12 mouse cellular contexts compared by ENCODE assay signal in genomic region chr15:96951783-96952182, GRCm38 (mm10).
DNase-seq lines count a peak whose midpoint lies in the region; ATAC-seq and TF ChIP-seq lines count a peak whose summit lies in the region.
"Had no signal": no experiment of that assay in that cellular context is flagged by ENCODE, and none has a peak within 500 bp of the region (broad histone marks: within the 10 kb centered on the region; RNA-seq: fewer than 3 reads in every experiment).

No protein-coding gene starts in this region.

- peaks cover 6% of the 10 kb centered on the region; the same call in 1 of the 2 replicates for H3K4me1 ChIP-seq in forebrain, postnatal 0 days (ENCODE audit: insufficient read depth)
- H3K4me1 ChIP-seq in forebrain, embryonic 10.5 days, result peaks cover 10% of the 10 kb centered on the region
- no peaks in the 10 kb centered on the region for H3K4me1 ChIP-seq in midbrain, embryonic 11.5 days (ENCODE audit: control insufficient read depth, insufficient read depth, low read length)
- peaks cover 8% of the 10 kb centered on the region; the same call in 1 of the 2 replicates for H3K4me1 ChIP-seq in midbrain, embryonic 15.5 days
- H3K4me1 ChIP-seq in heart, embryonic 10.5 days, result peaks cover 13% of the 10 kb centered on the region; the same call in 1 of the 2 replicates

- H3K36me3 ChIP-seq in forebrain, postnatal 0 days (ENCODE audit: insufficient read depth), result no peaks in the 10 kb centered on the region
- no peaks in the 10 kb centered on the region for H3K36me3 ChIP-seq in forebrain, embryonic 10.5 days (replicated peaks)
- H3K36me3 ChIP-seq in midbrain, embryonic 11.5 days (ENCODE audit: control insufficient read depth, insufficient read depth, low read length), result no peaks in the 10 kb centered on the region
- no peaks in the 10 kb centered on the region for H3K36me3 ChIP-seq in midbrain, embryonic 15.5 days (replicated peaks)
- no peaks in the 10 kb centered on the region for H3K36me3 ChIP-seq in splenic B cell, adult 2 months (ENCODE audit: control insufficient read depth, insufficient read depth, low read length, poor library complexity, severe bottlenecking)
- H3K36me3 ChIP-seq in heart, embryonic 10.5 days, result no peaks in the 10 kb centered on the region
- H3K36me3 ChIP-seq: embryonic facial prominence, embryonic 13.5 days; limb, embryonic 13.5 days had no signal

- H3K9ac ChIP-seq in forebrain, postnatal 0 days, result no peak overlapping the region
- no peak overlapping the region for H3K9ac ChIP-seq in midbrain, embryonic 11.5 days (ENCODE audit: low read length)
- no peak overlapping the region for H3K9ac ChIP-seq in midbrain, embryonic 15.5 days
- H3K9ac ChIP-seq: embryonic facial prominence, embryonic 13.5 days; limb, embryonic 13.5 days had no signal

- ATAC-seq in forebrain, postnatal 0 days, result no peak
- peak; percentile 52; the same call in 1 of the 2 replicates for ATAC-seq in midbrain, embryonic 11.5 days (ENCODE audit: low FRiP score)
- ATAC-seq in midbrain, embryonic 15.5 days (replicated peaks), result no peak

- no peaks in the 10 kb centered on the region for H3K27me3 ChIP-seq in forebrain, postnatal 0 days (ENCODE audit: insufficient read depth, low read length)
- no peaks in the 10 kb centered on the region for H3K27me3 ChIP-seq in forebrain, embryonic 10.5 days (ENCODE audit: poor library complexity, severe bottlenecking)
- H3K27me3 ChIP-seq in midbrain, embryonic 11.5 days (ENCODE audit: control insufficient read depth, insufficient read depth, low read length), result no peaks in the 10 kb centered on the region
- H3K27me3 ChIP-seq in midbrain, embryonic 15.5 days (replicated peaks), result no peaks in the 10 kb centered on the region
- H3K27me3 ChIP-seq in splenic B cell, adult 2 months (ENCODE audit: control insufficient read depth, insufficient read depth, low read length, poor library complexity, severe bottlenecking), result no peaks in the 10 kb centered on the region
- no peaks in the 10 kb centered on the region for H3K27me3 ChIP-seq in heart, embryonic 10.5 days (ENCODE audit: insufficient read depth, poor library complexity, severe bottlenecking)
- H3K27me3 ChIP-seq: embryonic facial prominence, embryonic 13.5 days; limb, embryonic 13.5 days had no signal

- no peak for DNase-seq in forebrain, postnatal 0 days
- no peak for DNase-seq in forebrain, embryonic 10.5 days (ENCODE audit: extremely low spot score, low spot score)
- DNase-seq in midbrain, embryonic 11.5 days (ENCODE audit: low spot score, missing footprints), result no peak
- DNase-seq in embryo, embryonic 10 days (ENCODE audit: low spot score), result peak; percentile 35
- DNase-seq in splenic B cell, adult 2 months (ENCODE audit: low read depth, low spot score), result peak; percentile 16
- DNase-seq in heart, embryonic 10.5 days (ENCODE audit: low spot score), result no peak
- no peak for DNase-seq in cerebellum, postnatal 4 days (ENCODE audit: low spot score in 2 of 2)
- DNase-seq: kidney, adult 18-20 months; lung, postnatal 36 days had no signal

- WGBS in forebrain, postnatal 0 days, result 33% methylated on average over 5 of the region's 5 CpGs
- 54% methylated on average over 5 of the region's 5 CpGs for WGBS in forebrain, embryonic 10.5 days
- 47% methylated on average over 5 of the region's 5 CpGs for WGBS in midbrain, embryonic 11.5 days
- WGBS in midbrain, embryonic 15.5 days, result 35% methylated on average over 5 of the region's 5 CpGs
- 55% methylated on average over 5 of the region's 5 CpGs for WGBS in heart, embryonic 10.5 days

- peak; percentile 59 for TF ChIP-seq CTCF in forebrain, postnatal 0 days (IDR thresholded peaks at IDR 0.05; ENCODE audit: low read depth)

- no peak overlapping the region for H3K4me3 ChIP-seq in forebrain, postnatal 0 days (ENCODE audit: low read depth, low read length)
- no peak overlapping the region for H3K4me3 ChIP-seq in forebrain, embryonic 10.5 days
- no peak overlapping the region for H3K4me3 ChIP-seq in midbrain, embryonic 11.5 days (ENCODE audit: low read depth, low read length)
- no peak overlapping the region for H3K4me3 ChIP-seq in midbrain, embryonic 15.5 days
- no peak overlapping the region for H3K4me3 ChIP-seq in heart, embryonic 10.5 days
- H3K4me3 ChIP-seq: embryonic facial prominence, embryonic 13.5 days; limb, embryonic 13.5 days had no signal

- no peak overlapping the region for H3K4me2 ChIP-seq in forebrain, postnatal 0 days (ENCODE audit: low read depth)
- H3K4me2 ChIP-seq in midbrain, embryonic 11.5 days, result no peak overlapping the region
- H3K4me2 ChIP-seq in midbrain, embryonic 15.5 days, result no peak overlapping the region
- H3K4me2 ChIP-seq: embryonic facial prominence, embryonic 13.5 days; limb, embryonic 13.5 days had no signal

- H3K27ac ChIP-seq in forebrain, postnatal 0 days (ENCODE audit: low read depth, low read length), result no peak overlapping the region
- no peak overlapping the region for H3K27ac ChIP-seq in forebrain, embryonic 10.5 days
- no peak overlapping the region for H3K27ac ChIP-seq in midbrain, embryonic 11.5 days (ENCODE audit: low read depth, low read length)
- H3K27ac ChIP-seq in midbrain, embryonic 15.5 days, result no peak overlapping the region
- no peak overlapping the region for H3K27ac ChIP-seq in heart, embryonic 10.5 days
- H3K27ac ChIP-seq: embryonic facial prominence, embryonic 13.5 days; limb, embryonic 13.5 days had no signal

- no peaks in the 10 kb centered on the region for H3K9me3 ChIP-seq in forebrain, postnatal 0 days (ENCODE audit: low read length)
- no peaks in the 10 kb centered on the region for H3K9me3 ChIP-seq in forebrain, embryonic 10.5 days
- H3K9me3 ChIP-seq in midbrain, embryonic 11.5 days (ENCODE audit: control insufficient read depth, low read length), result no peaks in the 10 kb centered on the region
- no peaks in the 10 kb centered on the region for H3K9me3 ChIP-seq in midbrain, embryonic 15.5 days
- no peaks in the 10 kb centered on the region for H3K9me3 ChIP-seq in heart, embryonic 10.5 days
- H3K9me3 ChIP-seq: embryonic facial prominence, embryonic 13.5 days; limb, embryonic 13.5 days had no signal

Comparison
In these comparisons a context has a peak if more than half of its experiments do, and no peak if none do; other contexts are left out.
1. DNase-seq: peak in embryo, embryonic 10 days (single experiment) and splenic B cell, adult 2 months (single experiment); none in forebrain, postnatal 0 days (single experiment), forebrain, embryonic 10.5 days (single experiment), midbrain, embryonic 11.5 days (single experiment), heart, embryonic 10.5 days (single experiment) and cerebellum, postnatal 4 days (0 of 2).